Mouse (Mus musculus) olfactory bulb, adult 2 months (tissue): ENCODE results near the gene Selenbp1.

Experiments used
- CTCF ChIP-seq: fragments of 200-500 bp; IDR thresholded peaks from 2 replicates; pipeline ENCODE4 v1.5.1; 2012; ENCODE audit warnings: low read depth, mild to moderate bottlenecking, low read length, moderate library complexity; ENCODE audit not compliant: insufficient read depth
- POLR2A ChIP-seq: fragments of 200-500 bp; IDR thresholded peaks from 2 replicates; pipeline ENCODE4 v1.6.1; 2012; ENCODE audit warnings: mild to moderate bottlenecking, low read depth, low read length, moderate library complexity; ENCODE audit not compliant: insufficient read depth

GRCm38 (mm10) chr3:94922333-94922732 is 10.5 kb upstream of the Selenbp1 start:
- TF ChIP-seq CTCF (no peak), POLR2A (no peak)
